Mouse (Mus musculus) midbrain, postnatal 0 days (tissue): ENCODE data around the gene Pign. TPM values are rescaled to one million over a fixed set of nuclear protein-coding genes. Genes with fewer than 3 reads are reported as not detected.

Source experiments
- ATAC-seq: fragments of 200-750 bp; cut with Nextera tagmentation; 2 replicates; pipeline ENCODE4 v1.8.0; 2017; ENCODE audit warnings: moderate number of reproducible peaks, mild to moderate bottlenecking, moderate TSS enrichment, moderate library complexity; ENCODE audit not compliant: low FRiP score
- DNase-seq: peaks from one replicate; pipeline ENCODE4 v3.0.0-alpha.2; 2015; ENCODE audit warnings: low spot score
- H3K27ac ChIP-seq: fragments of 300-500 bp; sonication (generic); 2 replicates; pipeline ENCODE4 v1.5.1; 2014; ENCODE audit warnings: low read depth, mild to moderate bottlenecking, low read length, mixed read lengths
- H3K27me3 ChIP-seq: fragments of 300-500 bp; sonication (generic); 2 replicates; pipeline ENCODE4 v1.6.1; 2014; ENCODE audit warnings: low read length, control low read depth, mixed read lengths; ENCODE audit not compliant: insufficient read depth
- H3K36me3 ChIP-seq: fragments of 300-500 bp; sonication (generic); 2 replicates; pipeline ENCODE4 v1.6.1; 2014; ENCODE audit warnings: low read length, control low read depth, mixed read lengths; ENCODE audit not compliant: insufficient read depth
- H3K4me1 ChIP-seq: fragments of 300-500 bp; sonication (generic); 2 replicates; pipeline ENCODE4 v1.6.1; 2014; ENCODE audit warnings: mild to moderate bottlenecking, control low read depth, antibody characterized with exemption, low read length, mixed read lengths; ENCODE audit not compliant: insufficient read depth
- H3K4me2 ChIP-seq: fragments of 300-500 bp; sonication (generic); 2 replicates; pipeline ENCODE4 v1.6.1; 2014; ENCODE audit warnings: low read depth, mild to moderate bottlenecking, low read length, mixed read lengths; ENCODE audit not compliant: poor library complexity, severe bottlenecking
- H3K4me3 ChIP-seq: fragments of 300-500 bp; sonication (generic); 2 replicates; pipeline ENCODE4 v1.5.1; 2014; ENCODE audit warnings: low read depth, mild to moderate bottlenecking, low read length, moderate library complexity
- H3K9ac ChIP-seq: fragments of 300-500 bp; sonication (generic); replicated peaks from 2 replicates; pipeline ENCODE4 v1.6.1; 2014; ENCODE audit warnings: mild to moderate bottlenecking, low read length, moderate library complexity, mixed read lengths; ENCODE audit not compliant: poor library complexity, severe bottlenecking
- H3K9me3 ChIP-seq: fragments of 300-500 bp; sonication (generic); 2 replicates; pipeline ENCODE4 v1.6.1; 2016; ENCODE audit warnings: low read length, control low read depth
- CTCF ChIP-seq: IDR thresholded peaks from 2 replicates; pipeline ENCODE4 v1.5.1; 2016; ENCODE audit warnings: antibody characterized with exemption, mild to moderate bottlenecking
- WGBS: fragments of 180-500 bp; shearing (Covaris S2); extraction: QIAGEN DNeasy Blood & Tissue Kit; methylation state at CpG from one replicate; pipeline ENCODE4 v1.1.7; 2014; 5-methylcytosine and 5-hydroxymethylcytosine counted together
- polyA plus RNA-seq: library from polyadenylated mRNA; unstranded; fragments of >200 nt; fragmentation: Nextera tagmentation; extraction: Ambion mirVana; gene quantifications from 2 replicates; pipeline ENCODE4 v1.2.1, GENCODE M21; 2015
- total RNA-seq: library from RNA; depleted of rRNA; stranded (reverse); fragments of >200 nt; gene quantifications from 2 replicates; pipeline ENCODE4 v1.2.3, GENCODE M21; 2014

Gene Pign
- total and polyA plus RNA-seq, 2 experiments from 2014 or later: 6.7 to 32.4 TPM

- Histone ChIP-seq H3K36me3 (no peaks in the 10 kb centered on the region), H3K27ac (no peak overlapping the region), H3K4me1 (no peaks in the 10 kb centered on the region), H3K9ac (no peak overlapping the region), H3K27me3 (no peaks in the 10 kb centered on the region), H3K4me3 (no peak overlapping the region), H3K9me3 (no peaks in the 10 kb centered on the region), H3K4me2 (no peak overlapping the region)
- DNase-seq: no peak
- no peak for ATAC-seq
- 78% methylated on average over 1 of the region's 1 CpGs for WGBS
- no peak for TF ChIP-seq CTCF
Observed at GRCm38 (mm10) chr1:105555192-105555718, 108.2 kb downstream of the Pign start.

GRCm38 (mm10) chr1:105553130-105553529 lies 110.3 kb downstream of the Pign start:
- ATAC-seq (no peak), DNase-seq (no peak)
- no peak overlapping the region for H3K27ac ChIP-seq
- no peak overlapping the region for H3K4me3 ChIP-seq
- H3K36me3 ChIP-seq: no peaks in the 10 kb centered on the region
- no peaks in the 10 kb centered on the region for H3K4me1 ChIP-seq
- TF ChIP-seq CTCF: no peak
- 93% methylated on average over 3 of the region's 3 CpGs for WGBS
- H3K9ac ChIP-seq: no peak overlapping the region
- H3K9me3 ChIP-seq: no peaks in the 10 kb centered on the region
- no peak overlapping the region for H3K4me2 ChIP-seq
- no peaks in the 10 kb centered on the region for H3K27me3 ChIP-seq

GRCm38 (mm10) chr1:105550163-105550562 lies 113.3 kb downstream of the Pign start:
- H3K27me3 ChIP-seq: no peaks in the 10 kb centered on the region
- H3K27ac ChIP-seq: no peak overlapping the region
- no peaks in the 10 kb centered on the region for H3K9me3 ChIP-seq
- TF ChIP-seq CTCF: no peak
- ATAC-seq (no peak), DNase-seq (no peak)
- no peak overlapping the region for H3K9ac ChIP-seq
- no peak overlapping the region for H3K4me3 ChIP-seq
- H3K4me1 ChIP-seq: no peaks in the 10 kb centered on the region
- H3K4me2 ChIP-seq: no peak overlapping the region
- no peaks in the 10 kb centered on the region for H3K36me3 ChIP-seq

GRCm38 (mm10) chr1:105549648-105550047 lies 113.8 kb downstream of the Pign start:
- Histone ChIP-seq H3K36me3 (no peaks in the 10 kb centered on the region), H3K4me2 (no peak overlapping the region), H3K9ac (no peak overlapping the region), H3K27ac (no peak overlapping the region), H3K4me1 (no peaks in the 10 kb centered on the region), H3K27me3 (no peaks in the 10 kb centered on the region), H3K4me3 (no peak overlapping the region), H3K9me3 (no peaks in the 10 kb centered on the region)
- no peak for ATAC-seq
- WGBS: 84% methylated on average over 4 of the region's 4 CpGs
- TF ChIP-seq CTCF: no peak
- DNase-seq: no peak

- Histone ChIP-seq H3K27ac (no peak overlapping the region), H3K4me1 (no peaks in the 10 kb centered on the region), H3K9ac (no peak overlapping the region), H3K27me3 (no peaks in the 10 kb centered on the region), H3K9me3 (peaks cover 3% of the 10 kb centered on the region; the same call in 1 of the 2 replicates), H3K4me3 (no peak overlapping the region), H3K36me3 (no peaks in the 10 kb centered on the region; the same call in 1 of the 2 replicates), H3K4me2 (no peak overlapping the region)
- ATAC-seq: no peak
- no peak for TF ChIP-seq CTCF
- WGBS: 90% methylated on average over 1 of the region's 1 CpGs
- DNase-seq: no peak
Observed at GRCm38 (mm10) chr1:105543051-105543450, 120.4 kb downstream of the Pign start.

- no peaks in the 10 kb centered on the region for H3K9me3 ChIP-seq
- 58% methylated on average over 2 of the region's 2 CpGs for WGBS
- H3K27me3 ChIP-seq: no peaks in the 10 kb centered on the region
- DNase-seq: no peak
- H3K4me1 ChIP-seq: no peaks in the 10 kb centered on the region
- TF ChIP-seq CTCF: no peak
- no peak overlapping the region for H3K4me3 ChIP-seq
- no peak overlapping the region for H3K4me2 ChIP-seq
- no peaks in the 10 kb centered on the region for H3K36me3 ChIP-seq
- H3K9ac ChIP-seq: no peak overlapping the region
- H3K27ac ChIP-seq: no peak overlapping the region
- no peak for ATAC-seq
Observed at GRCm38 (mm10) chr1:105523768-105524167, 139.7 kb downstream of the Pign start.
